Mouse (Mus musculus) embryonic facial prominence, embryonic 10.5 days (tissue): ENCODE data around the gene Ranbp3l. TPM values are rescaled to one million over a fixed set of nuclear protein-coding genes. Genes with fewer than 3 reads are reported as not detected.
A peak's percentile ranks its signal among the peaks of the same experiment; 100 is the strongest.

Source experiments
- DNase-seq: peaks from one replicate; pipeline ENCODE4 v3.0.0-alpha.2; 2017; ENCODE audit warnings: low spot score
- H3K27ac ChIP-seq: fragments of 300-500 bp; sonication (generic); replicated peaks from 2 replicates; pipeline ENCODE4 v1.5.1; 2016; ENCODE audit warnings: mild to moderate bottlenecking
- H3K27me3 ChIP-seq: fragments of 300-500 bp; sonication (generic); replicated peaks from 2 replicates; pipeline ENCODE4 v1.6.1; 2016; ENCODE audit warnings: low read depth, mild to moderate bottlenecking; ENCODE audit not compliant: poor library complexity, severe bottlenecking
- H3K36me3 ChIP-seq: fragments of 300-500 bp; sonication (generic); replicated peaks from 2 replicates; pipeline ENCODE4 v1.6.1; 2016; ENCODE audit warnings: mild to moderate bottlenecking, moderate library complexity
- H3K4me1 ChIP-seq: fragments of 300-500 bp; sonication (generic); 2 replicates; pipeline ENCODE4 v1.6.1; 2016
- H3K4me3 ChIP-seq: fragments of 300-500 bp; sonication (generic); 2 replicates; pipeline ENCODE4 v1.5.1; 2016; ENCODE audit warnings: mild to moderate bottlenecking, moderate library complexity
- H3K9me3 ChIP-seq: fragments of 300-500 bp; sonication (generic); 2 replicates; pipeline ENCODE4 v1.6.1; 2016; ENCODE audit warnings: mild to moderate bottlenecking
- WGBS: fragments of 180-500 bp; shearing (Covaris S2); methylation state at CpG from one replicate; pipeline ENCODE4 v1.1.7; 2016; 5-methylcytosine and 5-hydroxymethylcytosine counted together
- polyA plus RNA-seq: library from polyadenylated mRNA; unstranded; fragments of >200 nt; fragmentation: Nextera tagmentation; extraction: Ambion mirVana; gene quantifications from 2 replicates; pipeline ENCODE4 v1.2.1, GENCODE M21; 2016

Ranbp3l gene
- polyA plus RNA-seq, result 0.05 and 0.16 TPM in 2 replicates

DNA sequence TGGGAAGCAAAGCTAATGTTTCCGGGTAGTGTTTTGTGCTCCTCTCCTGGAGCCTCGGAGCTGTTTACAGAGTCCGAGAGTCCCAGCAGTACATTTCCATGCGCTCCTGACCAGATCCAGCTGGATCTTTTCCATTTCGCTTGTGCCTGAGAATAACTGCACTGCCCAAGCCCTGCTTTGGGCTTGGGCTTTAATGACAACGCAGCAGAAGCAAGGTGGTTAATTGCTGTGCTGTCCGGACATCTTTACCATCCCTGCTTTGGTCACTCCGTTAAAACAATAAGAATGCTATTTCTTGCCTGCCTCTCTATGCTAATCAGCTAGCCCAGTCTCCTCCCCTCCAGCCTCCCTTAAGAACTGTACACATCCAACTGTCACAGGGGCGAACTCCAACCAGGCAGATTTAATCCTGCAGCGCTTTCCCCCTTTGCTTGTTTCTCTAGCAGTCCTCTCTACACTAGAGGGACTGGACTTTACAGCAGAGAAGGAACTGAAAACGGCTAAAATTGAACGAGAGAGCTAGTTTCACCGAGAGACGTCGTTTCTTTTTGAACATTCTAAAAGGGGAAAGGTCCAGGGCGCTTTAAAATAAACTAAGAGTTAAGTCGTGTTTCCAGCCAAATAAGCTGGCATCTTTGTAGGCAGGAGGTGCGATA, at the start of gene Ranbp3l:
Gene Ranbp3l, plus strand, starts transcription at position 377 of the 656 bp plus-strand sequence.
- Histone ChIP-seq H3K9me3 (no peaks in the 10 kb centered on the region), H3K4me1 (peaks cover 11% of the 10 kb centered on the region), H3K4me3 (no peak within 1 kb of the TSS), H3K27me3 (no peaks in the 10 kb centered on the region), H3K36me3 (no peaks in the 10 kb centered on the region), H3K27ac (no peak within 1 kb of the TSS)
- no peak for DNase-seq
- WGBS, result 66% methylated on average over 18 of the region's 18 CpGs

DNA sequence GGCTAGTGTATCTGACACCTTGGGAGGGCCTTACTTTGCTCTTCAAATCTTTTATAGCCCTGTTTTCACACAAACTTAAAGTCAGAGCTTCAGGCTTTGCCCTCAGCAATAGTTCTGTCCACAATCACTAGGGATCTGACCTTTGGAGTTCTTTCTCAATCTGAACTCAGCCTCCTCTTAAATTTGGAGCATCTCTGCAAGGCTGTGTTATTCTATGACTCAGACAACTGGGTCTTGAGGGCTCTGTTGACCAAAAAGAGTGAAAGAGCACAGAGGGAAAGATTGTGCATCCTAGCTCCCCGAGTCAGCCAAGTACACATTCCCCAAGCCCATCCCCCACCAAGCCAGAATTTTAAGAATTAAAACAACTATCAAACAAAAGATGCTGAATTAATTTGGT, 37.7 kb upstream of the Ranbp3l start:
- 77% methylated on average over 1 of the region's 1 CpGs for WGBS
- Histone ChIP-seq H3K27me3 (no peaks in the 10 kb centered on the region), H3K9me3 (no peaks in the 10 kb centered on the region), H3K27ac (no peak overlapping the region), H3K4me1 (no peaks in the 10 kb centered on the region), H3K36me3 (no peaks in the 10 kb centered on the region), H3K4me3 (no peak overlapping the region)
- no peak for DNase-seq

DNA sequence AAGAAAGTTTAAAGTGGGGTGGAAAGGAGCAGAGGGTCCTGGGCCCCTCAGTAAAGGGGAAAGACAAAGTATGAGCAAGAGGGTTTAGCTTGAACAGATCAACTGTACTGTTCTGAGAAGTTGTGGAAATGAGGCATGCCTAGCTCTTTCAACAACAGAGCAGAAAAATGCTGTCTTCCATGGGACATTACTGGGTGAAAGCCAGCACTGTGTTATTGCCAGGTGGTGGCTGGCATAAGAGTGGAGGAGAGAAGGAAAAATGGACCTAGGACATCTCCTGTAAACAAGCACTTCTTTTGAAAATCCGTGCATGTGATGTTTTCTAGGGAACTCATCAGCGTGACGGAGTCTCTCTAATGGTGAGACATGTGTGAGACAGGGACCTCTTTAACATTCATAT, 30.8 kb upstream of the Ranbp3l start:
- H3K27me3 ChIP-seq, result no peaks in the 10 kb centered on the region
- WGBS, result 87% methylated on average over 3 of the region's 3 CpGs
- no peaks in the 10 kb centered on the region for H3K36me3 ChIP-seq
- no peak overlapping the region for H3K4me3 ChIP-seq
- H3K27ac ChIP-seq, result no peak overlapping the region
- H3K9me3 ChIP-seq, result no peaks in the 10 kb centered on the region
- no peaks in the 10 kb centered on the region for H3K4me1 ChIP-seq
- DNase-seq, result no peak

DNA sequence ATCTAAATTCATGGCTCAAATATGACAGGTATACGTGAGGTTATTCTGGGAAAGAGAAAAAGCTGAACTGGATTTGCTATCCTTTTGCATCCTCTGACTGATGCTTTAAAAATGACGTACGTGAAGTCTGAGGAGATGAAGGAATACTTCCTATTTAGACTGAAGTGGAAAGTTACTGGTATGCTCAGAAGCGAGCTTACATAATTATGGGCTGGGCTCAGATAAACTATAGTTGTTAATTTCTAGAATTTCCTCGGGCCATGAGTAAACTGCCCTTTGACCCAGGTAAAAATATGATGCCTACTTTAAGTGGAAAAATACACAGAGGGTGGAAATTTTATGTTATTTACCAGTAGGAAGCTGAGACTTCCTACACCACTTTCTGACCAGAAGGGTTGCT, 26.9 kb upstream of the Ranbp3l start:
- Histone ChIP-seq H3K27me3 (no peaks in the 10 kb centered on the region), H3K9me3 (no peaks in the 10 kb centered on the region), H3K4me3 (no peak overlapping the region), H3K36me3 (no peaks in the 10 kb centered on the region), H3K27ac (no peak overlapping the region), H3K4me1 (no peaks in the 10 kb centered on the region)
- DNase-seq, result no peak
- WGBS, result 84% methylated on average over 5 of the region's 5 CpGs

DNA sequence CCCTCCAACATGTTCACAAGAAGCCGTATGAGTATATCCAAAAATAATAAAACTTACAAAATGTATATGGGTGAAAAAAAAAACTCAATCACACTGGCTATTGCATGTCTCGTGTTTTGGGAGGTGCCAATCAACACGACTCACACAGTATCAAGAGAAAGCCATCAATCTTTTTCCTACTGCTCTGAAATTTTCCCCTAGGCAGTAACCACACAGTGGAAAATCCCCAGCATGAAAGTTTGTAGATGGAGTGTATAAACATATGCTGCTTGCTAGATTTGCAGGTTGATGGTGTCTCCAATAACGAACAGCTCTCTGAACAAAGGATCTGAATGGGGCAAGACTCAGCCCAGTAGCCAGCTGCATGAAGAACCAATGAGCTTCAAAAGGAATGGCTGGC, 16.9 kb upstream of the Ranbp3l start:
- H3K4me1 ChIP-seq, result no peaks in the 10 kb centered on the region
- 80% methylated on average over 4 of the region's 4 CpGs for WGBS
- no peak overlapping the region for H3K27ac ChIP-seq
- no peaks in the 10 kb centered on the region for H3K9me3 ChIP-seq
- DNase-seq, result no peak
- no peaks in the 10 kb centered on the region for H3K36me3 ChIP-seq
- H3K27me3 ChIP-seq, result no peaks in the 10 kb centered on the region
- no peak overlapping the region for H3K4me3 ChIP-seq

DNA sequence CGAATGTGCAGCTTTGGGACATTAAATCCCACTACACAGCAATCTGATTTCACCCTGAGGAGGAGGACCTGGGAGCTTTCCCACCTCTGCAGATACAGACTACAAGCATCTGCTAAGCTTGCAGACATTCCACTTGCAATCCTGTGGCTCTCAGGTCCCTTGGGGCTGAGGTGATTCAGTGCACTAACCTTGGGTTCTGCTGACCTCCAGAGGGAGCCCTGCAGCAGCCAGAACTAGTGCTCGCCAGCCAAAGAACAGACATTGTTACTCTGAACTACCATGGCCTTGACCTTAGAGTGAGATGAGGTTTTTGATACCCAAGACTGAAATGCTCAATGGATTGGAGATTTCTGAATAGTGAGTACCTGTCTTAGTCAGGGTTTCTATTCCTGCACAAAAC, 4.4 kb upstream of the Ranbp3l start:
- no peak overlapping the region for H3K27ac ChIP-seq
- H3K9me3 ChIP-seq, result no peaks in the 10 kb centered on the region
- DNase-seq, result peak; percentile 19
- no peaks in the 10 kb centered on the region for H3K36me3 ChIP-seq
- no peak overlapping the region for H3K4me3 ChIP-seq
- no peaks in the 10 kb centered on the region for H3K27me3 ChIP-seq
- H3K4me1 ChIP-seq, result peaks cover 10% of the 10 kb centered on the region
- 69% methylated on average over 2 of the region's 2 CpGs for WGBS

DNA sequence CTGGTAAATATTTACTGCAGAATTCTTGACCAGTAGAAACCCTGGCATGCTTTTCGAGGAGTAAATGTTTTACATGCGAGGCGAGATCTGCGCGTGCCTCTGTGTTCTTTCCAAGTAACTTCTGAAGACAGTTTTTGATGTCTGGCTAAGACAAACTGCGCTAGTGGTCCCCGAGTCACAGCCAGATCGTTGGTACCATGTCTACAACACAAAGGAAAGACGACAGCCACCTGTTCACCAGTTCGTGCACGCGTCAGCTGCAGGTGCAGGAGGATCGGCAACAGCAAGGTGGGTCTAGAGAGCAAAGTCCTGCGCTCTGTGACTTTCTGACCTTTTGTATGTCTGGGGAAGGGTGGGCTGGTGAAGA, 463 bp downstream of the Ranbp3l start:
- no peaks in the 10 kb centered on the region for H3K36me3 ChIP-seq
- no peak overlapping the region for H3K4me3 ChIP-seq
- WGBS, result 89% methylated on average over 14 of the region's 14 CpGs
- H3K27me3 ChIP-seq, result no peaks in the 10 kb centered on the region
- DNase-seq, result no peak
- no peak overlapping the region for H3K27ac ChIP-seq
- no peaks in the 10 kb centered on the region for H3K9me3 ChIP-seq
- peaks cover 11% of the 10 kb centered on the region for H3K4me1 ChIP-seq

DNA sequence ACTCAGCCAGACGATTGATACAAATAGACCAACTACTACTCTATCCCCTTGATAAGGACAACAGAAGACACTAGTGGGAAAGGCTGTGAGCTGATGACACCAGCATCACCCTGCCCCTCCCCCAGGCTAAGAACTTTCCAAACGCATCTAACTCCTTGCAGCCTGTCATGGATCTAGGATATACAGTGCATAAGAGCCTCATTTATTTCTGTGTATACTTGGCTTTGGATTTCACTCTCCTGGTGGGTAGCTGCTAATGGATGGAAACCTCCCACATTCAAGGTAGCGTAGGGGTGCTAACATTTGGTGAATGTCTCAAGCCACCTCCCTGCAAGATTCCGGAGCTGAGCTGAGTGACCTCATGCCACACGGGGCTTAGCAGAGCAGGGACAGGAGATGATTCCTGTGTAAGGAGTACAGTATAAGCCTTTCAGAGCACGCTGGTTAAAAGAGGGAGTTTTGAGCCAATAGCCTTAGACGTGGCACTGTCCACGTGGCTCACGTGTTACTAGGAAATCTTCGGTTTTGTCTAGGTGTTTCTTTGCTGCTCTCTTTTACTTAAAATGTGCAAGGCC, 1.4 kb downstream of the Ranbp3l start:
- no peaks in the 10 kb centered on the region for H3K36me3 ChIP-seq
- H3K9me3 ChIP-seq, result no peaks in the 10 kb centered on the region
- H3K27ac ChIP-seq, result no peak overlapping the region
- WGBS, result 89% methylated on average over 10 of the region's 10 CpGs
- no peak for DNase-seq
- H3K4me3 ChIP-seq, result no peak overlapping the region
- H3K4me1 ChIP-seq, result peaks cover 11% of the 10 kb centered on the region
- no peaks in the 10 kb centered on the region for H3K27me3 ChIP-seq

DNA sequence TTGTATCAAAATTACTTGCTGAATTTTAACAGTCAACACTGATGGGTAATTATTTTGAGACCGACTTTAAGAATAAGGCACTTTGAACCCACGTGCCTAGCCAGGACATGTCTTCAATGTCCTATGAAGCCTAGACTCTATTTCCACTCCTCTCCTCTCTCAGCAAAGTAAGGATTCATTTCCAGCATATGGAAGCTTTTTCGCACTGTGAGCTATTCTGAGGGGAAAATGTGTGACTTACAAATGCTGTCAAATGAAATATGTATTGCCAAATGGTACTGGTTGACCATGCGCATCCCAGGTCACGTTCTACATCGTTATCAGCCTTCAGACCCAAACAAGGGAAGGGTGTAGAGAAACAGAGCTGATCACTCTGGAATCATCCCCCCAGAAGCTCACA, 23.5 kb downstream of the Ranbp3l start:
- no peak for DNase-seq
- Histone ChIP-seq H3K27ac (no peak overlapping the region), H3K9me3 (no peaks in the 10 kb centered on the region), H3K36me3 (no peaks in the 10 kb centered on the region), H3K4me1 (0 out of 2 replicates have a peak, but pooled peaks cover 3% of the 10 kb centered on the region), H3K4me3 (no peak overlapping the region), H3K27me3 (no peaks in the 10 kb centered on the region)
- WGBS, result 89% methylated on average over 6 of the region's 6 CpGs

DNA sequence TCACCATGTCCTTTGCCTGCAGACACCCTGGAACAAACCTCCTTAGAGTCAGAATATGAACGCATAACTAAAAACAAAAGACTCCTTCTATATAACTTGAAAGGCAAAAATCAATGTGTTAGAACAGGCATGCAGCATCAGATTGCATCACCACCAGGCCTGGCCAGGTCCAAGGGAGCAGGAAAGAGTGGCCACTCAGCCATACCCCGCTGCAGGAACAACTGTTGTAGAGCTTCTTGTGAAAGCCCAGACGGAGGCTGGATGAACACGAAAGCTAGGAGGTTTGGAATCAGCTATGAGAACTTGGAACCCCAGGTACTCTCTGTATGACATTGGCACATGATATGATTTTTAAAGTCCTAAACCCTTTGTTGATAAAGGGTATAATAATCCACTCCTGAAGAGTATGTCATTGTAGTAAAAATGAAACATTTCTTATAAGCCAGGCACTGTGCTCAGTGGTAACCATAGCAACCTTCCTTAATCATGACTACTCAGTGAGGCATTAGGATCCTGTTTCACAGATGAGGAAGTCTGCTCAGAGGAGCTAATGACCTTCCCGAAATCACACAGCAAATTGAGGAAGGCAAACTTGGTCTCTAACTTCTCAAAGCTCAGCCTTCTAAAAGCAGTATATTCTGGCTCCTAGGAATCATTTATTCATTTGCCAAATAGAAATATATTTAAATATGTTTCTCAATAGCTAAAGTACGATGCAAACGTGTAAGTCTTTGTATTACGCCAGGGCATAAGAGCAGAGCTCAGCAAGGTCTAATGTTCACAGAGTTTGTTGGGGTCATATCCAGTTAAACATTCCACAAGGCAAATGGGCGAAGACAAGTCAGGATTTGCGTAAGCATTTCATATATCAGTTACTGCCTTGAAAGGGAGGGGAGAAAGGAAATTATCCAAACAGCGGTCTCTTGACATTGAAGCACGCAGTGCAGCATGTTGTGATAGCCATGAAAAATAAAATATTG, 24.4 kb downstream of the Ranbp3l start:
- no peak for DNase-seq
- Histone ChIP-seq H3K36me3 (no peaks in the 10 kb centered on the region), H3K27ac (no peak overlapping the region), H3K9me3 (no peaks in the 10 kb centered on the region), H3K27me3 (no peaks in the 10 kb centered on the region), H3K4me3 (no peak overlapping the region), H3K4me1 (0 out of 2 replicates have a peak, but pooled peaks cover 3% of the 10 kb centered on the region)
- 80% methylated on average over 12 of the region's 12 CpGs for WGBS

DNA sequence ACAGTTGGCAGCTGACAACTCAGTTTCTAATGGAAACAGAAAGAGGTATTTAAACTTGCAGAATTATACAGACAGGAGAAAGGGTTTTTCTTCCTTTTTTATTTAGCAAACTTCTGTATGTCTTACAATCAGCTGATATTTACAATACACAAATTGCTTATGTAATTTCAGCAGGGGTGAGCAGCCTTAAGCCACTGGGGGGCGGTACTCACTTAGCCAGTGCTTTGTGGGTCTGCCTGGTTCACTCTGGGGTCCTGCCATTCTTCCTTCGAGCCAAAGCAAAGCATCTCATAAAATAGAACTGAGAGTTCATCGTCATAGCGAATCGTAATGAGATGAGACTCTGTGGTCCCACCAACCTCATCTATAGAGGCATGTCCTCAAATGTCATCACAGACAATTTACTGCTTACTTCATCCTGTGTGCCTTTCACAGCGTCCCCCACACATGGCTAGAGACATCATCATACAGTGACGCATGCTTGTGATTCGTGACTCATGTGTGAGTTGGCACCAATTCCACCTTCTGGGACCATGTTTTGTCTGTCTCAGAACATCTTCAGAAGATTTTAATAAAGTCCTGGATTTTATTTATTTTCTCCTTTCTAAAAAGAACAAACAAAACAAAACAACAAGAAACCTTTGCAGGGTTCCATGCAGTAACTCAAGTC, 27.0 kb downstream of the Ranbp3l start:
- WGBS, result 77% methylated on average over 8 of the region's 8 CpGs
- H3K36me3 ChIP-seq, result no peaks in the 10 kb centered on the region
- peak; percentile 36 for DNase-seq
- no peak overlapping the region for H3K4me3 ChIP-seq
- H3K27me3 ChIP-seq, result no peaks in the 10 kb centered on the region
- 0 out of 2 replicates have a peak, but pooled peaks cover 3% of the 10 kb centered on the region for H3K4me1 ChIP-seq
- no peak overlapping the region for H3K27ac ChIP-seq
- no peaks in the 10 kb centered on the region for H3K9me3 ChIP-seq

DNA sequence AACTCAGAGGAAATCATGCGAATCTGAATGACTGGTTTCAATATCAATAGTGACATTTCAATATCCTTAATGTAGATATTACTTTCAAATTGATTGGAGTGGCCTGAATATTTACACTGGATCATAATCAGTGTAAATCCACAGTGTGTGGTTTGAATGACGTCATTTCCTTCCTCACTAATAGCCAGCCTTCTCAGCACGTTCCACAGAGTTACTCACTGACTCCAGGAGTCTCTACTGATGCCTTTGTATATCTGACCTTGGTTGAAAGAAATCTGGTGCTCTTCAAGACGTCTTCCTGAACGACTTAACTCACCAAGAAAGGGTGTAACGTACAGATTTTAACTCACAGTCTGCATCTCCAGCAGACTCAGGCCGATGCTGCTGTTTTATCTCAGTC, 27.7 kb downstream of the Ranbp3l start:
- no peak for DNase-seq
- no peaks in the 10 kb centered on the region for H3K27me3 ChIP-seq
- H3K4me3 ChIP-seq, result no peak overlapping the region
- H3K9me3 ChIP-seq, result no peaks in the 10 kb centered on the region
- H3K27ac ChIP-seq, result no peak overlapping the region
- 69% methylated on average over 7 of the region's 7 CpGs for WGBS
- no peaks in the 10 kb centered on the region for H3K36me3 ChIP-seq
- 0 out of 2 replicates have a peak, but pooled peaks cover 3% of the 10 kb centered on the region for H3K4me1 ChIP-seq
